Mouse (Mus musculus) lung, embryonic 14.5 days (tissue): ENCODE results near the gene Gpr183. TPM values are rescaled to one million over a fixed set of nuclear protein-coding genes. Genes with fewer than 3 reads are reported as not detected.
A peak's percentile ranks its signal among the peaks of the same experiment; 100 is the strongest.

Experiments
- ATAC-seq: fragments of 200-750 bp; cut with Nextera tagmentation; 2 replicates; pipeline ENCODE4 v1.8.0; 2017; ENCODE audit warnings: mild to moderate bottlenecking, moderate TSS enrichment, moderate library complexity; ENCODE audit not compliant: insufficient read depth
- DNase-seq: peaks from one replicate; pipeline ENCODE4 v3.0.0-alpha.2; 2015
- H3K27ac ChIP-seq: fragments of 300-500 bp; sonication (generic); 2 replicates; pipeline ENCODE4 v1.5.1; 2014; ENCODE audit warnings: low read depth, mild to moderate bottlenecking, moderate library complexity
- H3K27me3 ChIP-seq: fragments of 300-500 bp; sonication (generic); 2 replicates; pipeline ENCODE4 v1.6.1; 2014; ENCODE audit warnings: low read length, control low read depth; ENCODE audit not compliant: insufficient read depth
- H3K36me3 ChIP-seq: fragments of 300-500 bp; sonication (generic); 2 replicates; pipeline ENCODE4 v1.6.1; 2014; ENCODE audit warnings: control low read depth; ENCODE audit not compliant: insufficient read depth
- H3K4me1 ChIP-seq: fragments of 300-500 bp; sonication (generic); 2 replicates; pipeline ENCODE4 v1.6.1; 2014; ENCODE audit warnings: antibody characterized with exemption, control low read depth; ENCODE audit not compliant: insufficient read depth
- H3K4me2 ChIP-seq: fragments of 300-500 bp; sonication (generic); 2 replicates; pipeline ENCODE4 v1.6.1; 2014; ENCODE audit warnings: mild to moderate bottlenecking
- H3K4me3 ChIP-seq: fragments of 300-500 bp; sonication (generic); 2 replicates; pipeline ENCODE4 v1.5.1; 2014; ENCODE audit warnings: low read depth, low read length
- H3K9ac ChIP-seq: fragments of 300-500 bp; sonication (generic); 2 replicates; pipeline ENCODE4 v1.6.1; 2014
- H3K9me3 ChIP-seq: fragments of 300-500 bp; sonication (generic); 2 replicates; pipeline ENCODE4 v1.6.1; 2016; ENCODE audit warnings: low read depth, low read length, control low read depth
- CTCF ChIP-seq: IDR thresholded peaks from 2 replicates; pipeline ENCODE4 v1.5.1; 2016; ENCODE audit warnings: antibody characterized with exemption, low read depth
- WGBS: fragments of 180-500 bp; shearing (Covaris S2); extraction: QIAGEN DNeasy Blood & Tissue Kit; methylation state at CpG from one replicate; pipeline ENCODE4 v1.1.7; 2014; 5-methylcytosine and 5-hydroxymethylcytosine counted together
- polyA plus RNA-seq: library from polyadenylated mRNA; unstranded; fragments of >200 nt; fragmentation: Nextera tagmentation; extraction: Ambion mirVana; gene quantifications from 2 replicates; pipeline ENCODE4 v1.2.1, GENCODE M21; 2014

Gpr183 gene
- polyA plus RNA-seq, 1 experiment from 2014 or later, result 3.6 TPM

GRCm38 (mm10) chr14:121906341-121906991 is 58.5 kb downstream of the Gpr183 start:
- DNase-seq, result no peak
- H3K27me3 ChIP-seq, result no peaks in the 10 kb centered on the region
- no peak for ATAC-seq
- H3K4me2 ChIP-seq, result no peak overlapping the region
- H3K36me3 ChIP-seq, result peaks cover 49% of the 10 kb centered on the region; the same call in 1 of the 2 replicates
- H3K4me3 ChIP-seq, result no peak overlapping the region
- TF ChIP-seq CTCF, result no peak
- H3K27ac ChIP-seq, result no peak overlapping the region
- WGBS, result 62% methylated on average over 8 of the region's 8 CpGs
- H3K9ac ChIP-seq, result no peak overlapping the region
- no peaks in the 10 kb centered on the region for H3K4me1 ChIP-seq
- no peaks in the 10 kb centered on the region for H3K9me3 ChIP-seq

DNA sequence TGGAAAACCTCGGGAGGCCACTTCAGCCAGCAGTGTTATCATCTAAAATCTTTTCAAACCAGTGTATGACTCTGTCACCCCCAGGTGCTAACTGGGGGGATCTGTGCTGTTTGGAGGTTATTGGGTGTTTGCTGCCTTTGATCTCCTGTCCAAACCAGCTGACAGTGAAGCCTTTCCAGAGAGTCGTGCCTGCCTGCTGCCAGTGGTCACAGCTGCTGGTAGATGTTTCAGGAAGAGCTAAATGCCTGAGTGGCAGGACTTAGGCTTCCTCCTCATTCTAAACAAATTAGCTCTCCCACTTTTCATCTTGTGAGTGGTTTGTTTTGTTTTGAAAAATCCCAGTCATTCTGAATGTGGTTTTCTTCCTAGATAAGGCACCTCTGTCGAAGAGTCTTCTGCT is 60.2 kb downstream of the Gpr183 start:
- Histone ChIP-seq H3K4me3 (no peak overlapping the region), H3K9me3 (no peaks in the 10 kb centered on the region), H3K9ac (no peak overlapping the region), H3K4me1 (no peaks in the 10 kb centered on the region), H3K4me2 (no peak overlapping the region), H3K27me3 (no peaks in the 10 kb centered on the region), H3K27ac (no peak overlapping the region), H3K36me3 (peaks cover 39% of the 10 kb centered on the region; the same call in 1 of the 2 replicates)
- peak; percentile 31 for DNase-seq
- TF ChIP-seq CTCF, result no peak
- WGBS, result 13% methylated on average over 3 of the region's 3 CpGs
- no peak for ATAC-seq

GRCm38 (mm10) chr14:121903381-121903876 is 61.6 kb downstream of the Gpr183 start:
- ATAC-seq (no peak), DNase-seq (no peak)
- Histone ChIP-seq H3K9me3 (no peaks in the 10 kb centered on the region), H3K36me3 (peaks cover 30% of the 10 kb centered on the region; the same call in 1 of the 2 replicates), H3K4me1 (no peaks in the 10 kb centered on the region), H3K4me3 (no peak overlapping the region), H3K27me3 (no peaks in the 10 kb centered on the region), H3K9ac (no peak overlapping the region), H3K27ac (no peak overlapping the region), H3K4me2 (no peak overlapping the region)
- no peak for TF ChIP-seq CTCF
- 80% methylated on average over 7 of the region's 7 CpGs for WGBS

Other genes with a start within 250 kb of the Gpr183 start
- gene Dock9, start 167.4 kb downstream of the Gpr183 start, polyA plus RNA-seq, result 14.6 and 14.9 TPM in 2 replicates
- gene Ubac2, start 86.6 kb downstream of the Gpr183 start, polyA plus RNA-seq, result 61.1 and 65.0 TPM in 2 replicates
- gene Gpr18, start 49.4 kb downstream of the Gpr183 start, polyA plus RNA-seq, result 0.28 and 0.47 TPM in 2 replicates
- gene Timm8a2, start 69.5 kb upstream of the Gpr183 start, polyA plus RNA-seq, result not detected in 2 replicates
- gene Tm9sf2, start 141.8 kb upstream of the Gpr183 start, polyA plus RNA-seq, result 159 and 164 TPM in 2 replicates
- gene Clybl, start 216.5 kb upstream of the Gpr183 start, polyA plus RNA-seq, result 20.1 and 20.7 TPM in 2 replicates